Mouse (Mus musculus): ENCODE measurements around the gene Kirrel3. TPM values are rescaled to one million over a fixed set of nuclear protein-coding genes. Genes with fewer than 3 reads are reported as not detected.

Kirrel3 gene
- total RNA-seq, 2 experiments from 2014 or later: 1.3 to 1.7 TPM

DNA sequence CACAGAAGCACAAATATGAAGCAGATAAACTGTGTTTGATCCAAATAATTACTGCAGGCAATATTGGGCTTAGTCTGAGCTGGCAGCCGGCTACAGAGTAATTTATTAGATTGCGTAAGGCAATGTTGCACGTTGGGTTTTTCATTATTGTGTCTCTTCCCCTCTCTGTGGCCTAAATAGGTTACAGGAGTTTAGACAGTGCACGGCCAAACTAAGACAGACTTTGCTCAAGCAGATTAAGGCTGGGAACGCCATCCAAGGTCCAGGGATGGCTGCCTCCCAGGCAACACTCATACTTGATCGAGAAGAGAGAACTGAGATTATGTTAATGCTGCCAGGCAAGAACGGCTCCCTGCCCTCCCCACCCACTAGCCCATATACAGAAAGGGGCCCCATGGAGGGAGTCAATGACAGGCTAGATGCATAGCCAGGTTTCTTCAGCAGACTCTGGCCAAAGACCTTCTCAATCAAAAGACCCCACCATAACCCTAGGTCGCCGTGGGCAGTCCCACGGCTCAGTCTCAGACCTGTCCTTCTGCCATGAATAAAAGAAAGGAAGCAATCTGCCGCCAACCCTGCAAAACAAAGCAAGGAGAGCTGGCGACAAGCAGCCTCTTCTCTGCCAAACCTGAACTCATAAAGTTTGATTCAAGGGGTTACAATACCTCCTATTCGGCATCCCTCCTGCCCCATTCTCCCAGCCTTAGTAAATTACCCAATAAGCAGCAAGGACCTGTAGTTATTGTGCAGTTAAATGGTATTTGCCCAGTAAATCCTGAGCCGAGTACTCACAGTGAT is 437.6 kb downstream of the Kirrel3 start:
- DNase-seq: no peak
- intact Hi-C loops (cut with DNase I): no loop called here

GRCm38 (mm10) chr9:34925616-34926015 is 439.9 kb downstream of the Kirrel3 start:
- intact Hi-C loops (cut with DNase I): no loop called here

DNA sequence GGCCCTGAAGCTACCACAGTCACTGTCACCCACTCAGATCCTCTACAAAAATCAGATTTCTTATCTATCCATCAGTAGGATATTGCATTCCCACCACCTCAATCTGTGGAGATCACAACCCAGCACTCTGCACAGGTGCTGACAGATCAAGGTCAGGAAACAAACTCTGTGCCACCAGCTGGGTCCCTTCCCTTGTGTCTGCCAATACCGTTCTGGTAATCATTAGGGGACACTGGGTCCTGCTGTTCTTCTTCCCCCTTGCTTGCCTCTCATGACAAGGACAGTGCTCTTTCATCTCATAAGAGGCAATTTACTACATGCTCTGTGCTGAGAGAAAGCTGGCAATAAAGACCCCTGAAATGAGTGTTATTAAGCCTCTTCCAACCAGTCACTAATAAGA is 444.7 kb downstream of the Kirrel3 start:
- no peak for DNase-seq
- intact Hi-C loops (cut with DNase I): no loop called here

More at GRCm38 (mm10) chr9:34925616-34926015, 439.9 kb downstream of the Kirrel3 start:
- DNase-seq: no peak

GRCm38 (mm10) chr9:34938140-34938539 is 452.4 kb downstream of the Kirrel3 start:
- intact Hi-C loops (cut with DNase I): no loop called here
- no peak for DNase-seq

- intact Hi-C loops (cut with DNase I): no loop called here
- no peak for DNase-seq
These were observed 453.9 kb downstream of the Kirrel3 start for GRCm38 (mm10) chr9:34939621-34940020.

DNA sequence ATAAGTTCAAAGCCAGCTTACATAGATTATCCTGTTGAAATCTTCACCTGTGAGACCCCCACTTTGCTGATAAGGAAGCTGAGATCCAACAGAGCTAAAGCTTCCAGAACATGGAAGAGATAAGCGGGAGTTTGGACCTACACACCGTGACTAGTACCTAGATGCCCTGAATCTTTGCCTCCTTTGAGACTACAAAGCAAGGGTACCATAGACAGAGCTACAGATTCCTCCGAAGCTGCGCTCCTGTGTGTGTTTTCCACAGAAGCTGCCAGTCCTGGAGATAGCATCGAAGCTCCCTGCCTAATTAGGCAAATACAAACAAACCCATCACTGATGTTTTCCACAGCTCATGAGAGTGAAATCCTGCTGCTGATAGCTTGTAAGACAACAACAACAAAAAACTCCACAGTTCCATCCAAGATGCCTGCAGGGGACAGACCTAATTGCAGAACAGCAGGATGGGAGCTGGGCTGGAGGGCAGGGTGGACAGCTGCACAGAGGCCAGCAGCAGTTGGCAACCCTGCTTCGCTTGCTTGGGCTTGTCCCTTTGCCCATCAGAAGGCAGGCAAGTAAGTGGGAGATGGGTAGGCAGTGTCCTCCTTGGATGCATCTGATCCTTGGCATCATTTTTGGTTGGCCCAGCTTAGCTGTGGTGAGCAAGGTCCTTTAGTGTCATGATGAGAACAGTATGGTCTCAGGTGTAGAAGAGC is 456.6 kb downstream of the Kirrel3 start:
- intact Hi-C loops (cut with DNase I): no loop called here
- no peak for DNase-seq

GRCm38 (mm10) chr9:34942996-34943395 is 457.3 kb downstream of the Kirrel3 start:
- intact Hi-C loops (cut with DNase I): no loop called here
- DNase-seq: no peak

DNA sequence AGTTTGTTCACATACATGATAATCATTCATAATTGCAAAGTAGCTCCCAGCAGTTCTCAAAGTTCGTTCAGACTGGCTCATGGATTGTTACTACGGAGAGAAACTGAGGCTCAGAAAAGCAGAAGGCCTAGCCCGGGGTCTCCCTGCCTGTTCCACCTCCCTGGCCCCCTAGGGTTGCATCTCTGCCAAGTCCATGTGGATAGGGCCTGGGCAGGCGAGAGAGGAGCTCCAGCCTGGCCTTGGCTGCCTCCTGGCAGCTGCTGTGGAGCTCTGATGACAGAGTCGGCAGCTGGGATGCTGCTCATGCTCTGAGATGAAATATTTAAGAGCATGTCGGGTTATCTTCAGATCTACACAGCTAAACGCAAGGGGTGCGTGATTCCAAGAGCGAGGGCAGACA is 459.6 kb downstream of the Kirrel3 start:
- DNase-seq: no peak
- intact Hi-C loops (cut with DNase I): no loop called here

GRCm38 (mm10) chr9:34947258-34947657 is 461.6 kb downstream of the Kirrel3 start:
- DNase-seq: no peak
- intact Hi-C loops (cut with DNase I): no loop called here

DNA sequence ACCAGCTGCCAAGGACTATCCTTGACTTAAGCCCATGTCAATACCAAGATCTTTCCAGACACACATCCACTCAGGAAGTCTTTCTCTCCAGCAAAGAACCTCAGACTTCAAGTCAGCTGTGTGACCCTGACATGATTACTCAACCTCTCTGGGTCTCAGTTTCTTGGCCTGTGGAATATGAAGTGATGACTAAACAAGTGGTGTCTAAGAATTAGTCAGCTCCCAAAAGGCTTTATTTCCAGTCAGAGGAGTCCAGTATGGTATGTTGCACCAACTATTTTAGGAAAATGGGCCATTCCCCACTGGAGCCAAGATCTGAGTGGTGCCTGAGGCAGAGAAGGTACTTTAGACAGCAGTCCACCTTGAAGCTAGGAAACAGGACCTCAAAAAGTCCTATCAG is 462.0 kb downstream of the Kirrel3 start:
- DNase-seq: peak in 1 of 2 experiments; percentile 42
- intact Hi-C loops (cut with DNase I): no loop called here

- intact Hi-C loops (cut with DNase I): no loop called here
- DNase-seq: peak; percentile 65 to 67
These were observed 467.7 kb downstream of the Kirrel3 start for GRCm38 (mm10) chr9:34953420-34953819.

DNA sequence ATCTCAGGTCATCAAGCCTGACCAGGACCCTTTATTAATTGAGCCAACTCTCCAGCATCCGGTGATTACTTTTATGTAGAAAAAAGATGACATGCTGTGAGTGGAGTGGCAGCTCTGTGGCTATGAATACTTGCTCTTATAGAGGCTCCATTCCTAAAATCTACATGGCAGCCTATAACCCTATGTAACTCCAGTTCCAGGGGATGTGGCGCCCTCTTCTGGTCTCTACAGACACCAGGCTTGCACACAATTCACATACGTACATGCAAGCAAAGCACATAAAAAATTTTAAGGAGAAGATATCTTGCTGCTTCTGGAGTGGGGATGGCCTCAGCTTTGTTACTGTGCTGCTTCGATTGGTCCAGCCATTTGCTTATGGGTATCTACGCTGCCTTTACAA is 468.5 kb downstream of the Kirrel3 start:
- peak; percentile 43 to 53 for DNase-seq
- intact Hi-C loops (cut with DNase I): no loop called here

DNA sequence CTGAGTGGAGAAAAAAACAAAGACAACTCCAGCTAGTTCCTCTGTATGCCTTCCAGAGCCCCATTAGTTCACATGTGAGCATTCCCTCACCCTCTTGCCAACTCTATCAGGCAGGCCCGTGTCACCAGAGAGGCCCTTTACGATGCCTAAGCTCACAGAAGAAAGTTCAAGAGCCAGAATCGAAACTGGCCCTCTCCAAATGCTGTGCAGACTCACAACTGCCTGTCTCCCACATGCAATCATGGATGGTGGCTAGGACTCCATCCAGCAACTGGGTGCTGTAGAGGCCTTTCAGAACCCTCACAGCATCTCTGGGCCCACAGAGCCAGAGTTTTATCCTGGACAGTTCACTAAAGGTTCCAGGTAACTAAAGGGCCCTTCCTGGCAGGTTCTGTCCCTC is 470.8 kb downstream of the Kirrel3 start:
- intact Hi-C loops (cut with DNase I): no loop called here
- DNase-seq: no peak

- intact Hi-C loops (cut with DNase I): no loop called here
- peak; percentile 51 to 60 for DNase-seq
These were observed 472.0 kb downstream of the Kirrel3 start for GRCm38 (mm10) chr9:34957691-34958090.

- intact Hi-C loops (cut with DNase I): no loop called here
- DNase-seq: no peak
These were observed 472.6 kb downstream of the Kirrel3 start for GRCm38 (mm10) chr9:34958183-34958830.

- DNase-seq: peak in 1 of 2 experiments; percentile 13
These were observed 475.0 kb downstream of the Kirrel3 start for GRCm38 (mm10) chr9:34960736-34961135.

DNA sequence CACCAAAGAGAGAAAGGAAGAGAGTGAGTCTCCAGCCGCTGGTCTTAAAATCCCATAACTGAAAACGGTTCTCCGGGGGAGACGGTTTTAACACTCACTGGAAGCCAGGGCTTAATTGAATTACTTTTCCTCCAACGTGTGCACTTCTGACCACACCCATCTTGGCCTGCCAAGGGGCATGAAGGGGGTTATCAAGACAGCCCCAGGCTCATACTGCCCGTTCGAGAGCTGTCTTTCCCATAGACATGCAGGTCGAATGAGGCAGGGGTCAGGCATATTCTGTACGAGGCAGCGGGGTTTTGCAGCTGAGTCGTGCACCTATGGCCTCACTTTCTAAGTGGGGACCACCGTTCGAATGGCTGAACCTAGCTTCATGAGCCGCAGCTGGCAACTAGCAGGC is 475.5 kb downstream of the Kirrel3 start:
- intact Hi-C loops (cut with DNase I): no loop called here
- no peak for DNase-seq

More at GRCm38 (mm10) chr9:34960736-34961135, 475.0 kb downstream of the Kirrel3 start:
- intact Hi-C loops (cut with DNase I): no loop called here

DNA sequence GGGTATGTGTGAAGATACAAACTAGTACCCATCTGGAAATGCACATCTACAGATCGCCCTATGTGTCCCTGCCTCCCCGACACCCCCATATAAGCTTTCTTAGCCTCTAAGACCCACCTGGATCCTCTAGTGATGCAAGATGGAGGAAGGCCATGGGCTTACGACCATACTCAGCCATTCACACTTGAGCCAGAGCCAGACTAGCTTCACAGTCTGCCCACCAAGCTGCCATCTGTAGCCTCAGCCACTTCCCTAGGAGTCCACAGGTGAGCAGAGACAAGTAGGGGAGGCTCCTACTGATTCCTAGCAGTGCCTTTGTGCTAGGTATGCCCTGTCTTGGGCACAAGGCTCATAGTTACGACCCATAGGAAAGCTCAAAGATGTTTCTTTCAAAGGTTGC is 476.6 kb downstream of the Kirrel3 start:
- no peak for DNase-seq
- intact Hi-C loops (cut with DNase I): no loop called here

DNA sequence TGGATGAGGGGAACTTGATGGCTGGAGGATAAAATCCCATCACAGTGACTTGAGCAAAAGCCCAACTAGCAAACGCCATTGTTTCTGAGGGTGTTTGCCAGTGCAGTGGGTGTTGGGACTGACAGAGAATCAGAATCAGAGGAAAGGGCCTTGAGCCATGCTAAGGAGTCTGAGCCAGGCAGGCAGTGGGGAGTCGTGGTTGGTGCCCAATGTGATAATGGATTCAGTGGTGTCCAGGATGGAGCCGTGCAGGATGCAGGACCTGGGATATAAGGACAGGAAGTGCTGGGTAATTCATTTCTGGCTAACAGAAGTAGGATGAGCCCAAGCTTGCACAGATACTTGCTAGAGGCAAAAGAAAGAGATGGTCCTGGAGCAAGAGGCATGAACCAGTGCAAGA is 477.9 kb downstream of the Kirrel3 start:
- intact Hi-C loops (cut with DNase I): no loop called here
- DNase-seq: no peak

DNA sequence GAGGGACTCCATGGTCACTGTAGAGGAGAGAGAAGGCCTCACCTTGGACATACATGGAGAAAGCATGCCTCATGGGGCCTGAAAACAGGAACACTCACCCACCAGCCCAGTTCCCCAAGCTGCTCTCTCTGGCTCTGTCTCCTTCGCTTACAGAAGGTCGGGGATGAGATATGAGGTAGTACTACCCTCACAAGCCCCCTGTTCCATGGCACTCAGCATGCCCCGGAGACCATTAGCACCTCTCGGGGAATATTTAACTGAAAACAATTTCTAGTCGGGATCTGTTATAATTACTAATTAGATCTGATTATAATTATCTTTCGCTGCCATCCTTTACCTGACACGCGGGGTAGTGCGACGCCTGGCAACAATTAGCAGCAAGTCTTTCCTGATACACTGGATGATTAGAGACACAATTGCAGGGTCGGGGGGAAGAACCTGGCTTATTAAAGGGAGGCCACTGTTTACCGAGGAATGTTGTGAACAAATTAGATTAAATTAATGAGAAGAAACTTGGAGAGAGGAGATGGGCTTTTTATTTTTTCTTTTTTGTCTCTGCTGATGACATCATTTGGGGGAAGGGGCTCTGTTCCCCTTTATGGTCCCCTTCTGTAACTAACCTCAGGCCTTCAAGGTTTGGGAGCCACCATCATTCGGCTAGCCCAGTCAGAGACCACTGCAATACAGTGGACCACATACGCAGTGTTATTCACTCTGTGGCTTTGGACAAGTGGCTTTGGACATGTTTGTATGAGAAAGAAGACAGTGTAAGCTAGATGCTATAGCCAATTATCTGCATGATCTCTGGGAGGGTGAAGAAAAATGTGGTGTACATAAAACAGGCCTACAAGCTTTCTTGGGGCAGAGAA is 478.7 kb downstream of the Kirrel3 start:
- intact Hi-C loops (cut with DNase I): no loop called here

GRCm38 (mm10) chr9:34965041-34965415 is 479.3 kb downstream of the Kirrel3 start:
- no peak for DNase-seq
- intact Hi-C loops (cut with DNase I): no loop called here

More for the DNA sequence above, 478.7 kb downstream of the Kirrel3 start:
- no peak for DNase-seq

Data from heart, postnatal 10 days (tissue).